Mouse (Mus musculus) stomach, embryonic 15.5 days (tissue): ENCODE data around the gene P2rx4. TPM values are rescaled to one million over a fixed set of nuclear protein-coding genes. Genes with fewer than 3 reads are reported as not detected.

Experiments
- ATAC-seq: fragments of 200-750 bp; cut with Nextera tagmentation; 2 replicates; pipeline ENCODE4 v1.8.0; 2017; ENCODE audit warnings: low read depth, moderate number of reproducible peaks, moderate TSS enrichment; ENCODE audit not compliant: insufficient read depth, low FRiP score
- H3K27ac ChIP-seq: fragments of 300-500 bp; sonication (generic); 2 replicates; pipeline ENCODE4 v1.5.1; 2015; ENCODE audit warnings: mild to moderate bottlenecking, inconsistent platforms
- H3K27me3 ChIP-seq: fragments of 300-500 bp; sonication (generic); replicated peaks from 2 replicates; pipeline ENCODE4 v1.6.1; 2015; ENCODE audit warnings: inconsistent platforms
- H3K36me3 ChIP-seq: fragments of 300-500 bp; sonication (generic); 2 replicates; pipeline ENCODE4 v1.6.1; 2015; ENCODE audit warnings: inconsistent platforms
- H3K4me1 ChIP-seq: fragments of 300-500 bp; sonication (generic); 2 replicates; pipeline ENCODE4 v1.6.1; 2015; ENCODE audit warnings: inconsistent platforms
- H3K4me2 ChIP-seq: fragments of 300-500 bp; sonication (generic); 2 replicates; pipeline ENCODE4 v1.6.1; 2015; ENCODE audit warnings: mild to moderate bottlenecking, inconsistent platforms
- H3K4me3 ChIP-seq: fragments of 300-500 bp; sonication (generic); replicated peaks from 2 replicates; pipeline ENCODE4 v1.5.1; 2015; ENCODE audit warnings: inconsistent platforms
- H3K9ac ChIP-seq: fragments of 300-500 bp; sonication (generic); 2 replicates; pipeline ENCODE4 v1.6.1; 2015; ENCODE audit warnings: inconsistent platforms
- H3K9me3 ChIP-seq: fragments of 300-500 bp; sonication (generic); 2 replicates; pipeline ENCODE4 v1.6.1; 2016; ENCODE audit warnings: inconsistent platforms
- WGBS: fragments of 180-500 bp; shearing (Covaris S2); methylation state at CpG from one replicate; pipeline ENCODE4 v1.1.7; 2015; 5-methylcytosine and 5-hydroxymethylcytosine counted together
- polyA plus RNA-seq: library from polyadenylated mRNA; unstranded; fragments of >200 nt; fragmentation: Nextera tagmentation; extraction: Ambion mirVana; gene quantifications from 2 replicates; pipeline ENCODE4 v1.2.1, GENCODE M21; 2015

The P2rx4 gene
- polyA plus RNA-seq, 1 experiment from 2014 or later = 26.9 TPM

GRCm38 (mm10) chr5:122731991-122732673, 24.8 kb downstream of the P2rx4 start:
- peak overlapping the region; percentile 22; the same call in 1 of the 2 replicates for H3K4me2 ChIP-seq
- H3K9me3 ChIP-seq = no peaks in the 10 kb centered on the region
- WGBS = 17% methylated on average over 15 of the region's 15 CpGs
- no peak overlapping the region for H3K9ac ChIP-seq
- ATAC-seq = peak; percentile 24; the same call in 1 of the 2 replicates
- peaks cover 17% of the 10 kb centered on the region for H3K4me1 ChIP-seq
- peak overlapping the region; percentile 78 for H3K27ac ChIP-seq
- no peaks in the 10 kb centered on the region for H3K36me3 ChIP-seq
- no peaks in the 10 kb centered on the region for H3K27me3 ChIP-seq
- H3K4me3 ChIP-seq = no peak overlapping the region

GRCm38 (mm10) chr5:122733881-122734280, 26.5 kb downstream of the P2rx4 start:
- no peaks in the 10 kb centered on the region for H3K9me3 ChIP-seq
- H3K27ac ChIP-seq = no peak overlapping the region
- ATAC-seq = no peak
- no peaks in the 10 kb centered on the region for H3K27me3 ChIP-seq
- 57% methylated on average over 17 of the region's 17 CpGs for WGBS
- no peaks in the 10 kb centered on the region for H3K36me3 ChIP-seq
- no peak overlapping the region for H3K4me3 ChIP-seq
- H3K4me2 ChIP-seq = no peak overlapping the region
- no peak overlapping the region; the same call in 1 of the 2 replicates for H3K9ac ChIP-seq
- H3K4me1 ChIP-seq = peaks cover 17% of the 10 kb centered on the region

- H3K9me3 ChIP-seq = no peaks in the 10 kb centered on the region
- H3K9ac ChIP-seq = no peak overlapping the region
- ATAC-seq = no peak
- H3K36me3 ChIP-seq = no peaks in the 10 kb centered on the region
- H3K4me2 ChIP-seq = no peak overlapping the region
- no peak overlapping the region for H3K27ac ChIP-seq
- 85% methylated on average over 7 of the region's 7 CpGs for WGBS
- H3K4me1 ChIP-seq = peaks cover 17% of the 10 kb centered on the region
- no peaks in the 10 kb centered on the region for H3K27me3 ChIP-seq
- H3K4me3 ChIP-seq = no peak overlapping the region
These were observed 28.5 kb downstream of the P2rx4 start for GRCm38 (mm10) chr5:122735853-122736252.

- Histone ChIP-seq H3K9me3 (no peaks in the 10 kb centered on the region), H3K4me1 (peaks cover 12% of the 10 kb centered on the region; the same call in 1 of the 2 replicates), H3K27ac (no peak overlapping the region), H3K36me3 (no peaks in the 10 kb centered on the region), H3K27me3 (no peaks in the 10 kb centered on the region), H3K9ac (no peak overlapping the region), H3K4me2 (no peak overlapping the region), H3K4me3 (no peak overlapping the region)
- ATAC-seq = no peak
- WGBS = 87% methylated on average over 15 of the region's 15 CpGs
These were observed 29.4 kb downstream of the P2rx4 start for GRCm38 (mm10) chr5:122736761-122737160.

GRCm38 (mm10) chr5:122743880-122744422, 36.6 kb downstream of the P2rx4 start:
- ATAC-seq = no peak
- no peaks in the 10 kb centered on the region for H3K4me1 ChIP-seq
- H3K4me2 ChIP-seq = no peak overlapping the region
- 79% methylated on average over 13 of the region's 13 CpGs for WGBS
- H3K27me3 ChIP-seq = no peaks in the 10 kb centered on the region
- H3K36me3 ChIP-seq = peaks cover 13% of the 10 kb centered on the region; the same call in 1 of the 2 replicates
- H3K27ac ChIP-seq = no peak overlapping the region
- no peak overlapping the region for H3K4me3 ChIP-seq
- no peaks in the 10 kb centered on the region for H3K9me3 ChIP-seq
- no peak overlapping the region for H3K9ac ChIP-seq

GRCm38 (mm10) chr5:122747950-122748349, 40.6 kb downstream of the P2rx4 start:
- ATAC-seq = no peak
- Histone ChIP-seq H3K9ac (no peak overlapping the region), H3K4me1 (no peaks in the 10 kb centered on the region)

GRCm38 (mm10) chr5:122754477-122754876, 47.1 kb downstream of the P2rx4 start:
- H3K4me3 ChIP-seq = no peak overlapping the region
- H3K27me3 ChIP-seq = no peaks in the 10 kb centered on the region
- H3K9ac ChIP-seq = no peak overlapping the region
- WGBS = 78% methylated on average over 16 of the region's 16 CpGs
- no peaks in the 10 kb centered on the region for H3K9me3 ChIP-seq
- H3K4me1 ChIP-seq = no peaks in the 10 kb centered on the region
- peaks cover 7% of the 10 kb centered on the region; the same call in 1 of the 2 replicates for H3K36me3 ChIP-seq
- no peak for ATAC-seq
- H3K4me2 ChIP-seq = no peak overlapping the region
- no peak overlapping the region for H3K27ac ChIP-seq

More at GRCm38 (mm10) chr5:122747950-122748349, 40.6 kb downstream of the P2rx4 start:
- no peak overlapping the region for H3K4me3 ChIP-seq
- H3K27ac ChIP-seq = no peak overlapping the region
- H3K27me3 ChIP-seq = no peaks in the 10 kb centered on the region
- no peaks in the 10 kb centered on the region for H3K9me3 ChIP-seq
- WGBS = 71% methylated on average over 7 of the region's 7 CpGs
- H3K36me3 ChIP-seq = peaks cover 9% of the 10 kb centered on the region; the same call in 1 of the 2 replicates
- H3K4me2 ChIP-seq = no peak overlapping the region

GRCm38 (mm10) chr5:122755620-122756019, 48.3 kb downstream of the P2rx4 start:
- ATAC-seq = no peak
- no peaks in the 10 kb centered on the region for H3K9me3 ChIP-seq
- no peaks in the 10 kb centered on the region for H3K27me3 ChIP-seq
- H3K9ac ChIP-seq = no peak overlapping the region
- H3K36me3 ChIP-seq = peaks cover 7% of the 10 kb centered on the region; the same call in 1 of the 2 replicates
- 96% methylated on average over 4 of the region's 4 CpGs for WGBS
- H3K4me3 ChIP-seq = no peak overlapping the region
- H3K27ac ChIP-seq = no peak overlapping the region
- H3K4me1 ChIP-seq = no peaks in the 10 kb centered on the region
- H3K4me2 ChIP-seq = no peak overlapping the region

- no peak for ATAC-seq
- no peak overlapping the region for H3K4me3 ChIP-seq
- WGBS = 72% methylated on average over 6 of the region's 6 CpGs
- no peak overlapping the region for H3K4me2 ChIP-seq
- no peaks in the 10 kb centered on the region for H3K9me3 ChIP-seq
- H3K36me3 ChIP-seq = peaks cover 7% of the 10 kb centered on the region; the same call in 1 of the 2 replicates
- no peaks in the 10 kb centered on the region for H3K27me3 ChIP-seq
- no peak overlapping the region for H3K27ac ChIP-seq
- no peak overlapping the region for H3K9ac ChIP-seq
- H3K4me1 ChIP-seq = no peaks in the 10 kb centered on the region
These were observed 48.8 kb downstream of the P2rx4 start for GRCm38 (mm10) chr5:122756144-122756543.

- 85% methylated on average over 7 of the region's 7 CpGs for WGBS
- no peaks in the 10 kb centered on the region for H3K4me1 ChIP-seq
- no peaks in the 10 kb centered on the region for H3K27me3 ChIP-seq
- H3K36me3 ChIP-seq = peaks cover 7% of the 10 kb centered on the region; the same call in 1 of the 2 replicates
- H3K9me3 ChIP-seq = no peaks in the 10 kb centered on the region
- ATAC-seq = no peak
- H3K9ac ChIP-seq = no peak overlapping the region
- no peak overlapping the region for H3K4me3 ChIP-seq
- H3K4me2 ChIP-seq = no peak overlapping the region
- H3K27ac ChIP-seq = no peak overlapping the region
These were observed 49.3 kb downstream of the P2rx4 start for GRCm38 (mm10) chr5:122756680-122757079.

GRCm38 (mm10) chr5:122763271-122764031, 56.1 kb downstream of the P2rx4 start:
- H3K9ac ChIP-seq = no peak overlapping the region
- H3K4me1 ChIP-seq = peaks cover 15% of the 10 kb centered on the region
- ATAC-seq = no peak
- H3K9me3 ChIP-seq = no peaks in the 10 kb centered on the region
- no peaks in the 10 kb centered on the region for H3K27me3 ChIP-seq
- H3K4me2 ChIP-seq = no peak overlapping the region
- H3K36me3 ChIP-seq = 0 out of 2 replicates have a peak, but pooled peaks cover 3% of the 10 kb centered on the region
- no peak overlapping the region for H3K27ac ChIP-seq
- H3K4me3 ChIP-seq = no peak overlapping the region
- 69% methylated on average over 29 of the region's 29 CpGs for WGBS

GRCm38 (mm10) chr5:122764032-122764464, 56.7 kb downstream of the P2rx4 start:
- 0 out of 2 replicates have a peak, but pooled peaks cover 3% of the 10 kb centered on the region for H3K36me3 ChIP-seq
- H3K27ac ChIP-seq = no peak overlapping the region
- ATAC-seq = no peak
- no peak overlapping the region for H3K9ac ChIP-seq
- no peaks in the 10 kb centered on the region for H3K27me3 ChIP-seq
- peaks cover 15% of the 10 kb centered on the region for H3K4me1 ChIP-seq
- no peak overlapping the region for H3K4me3 ChIP-seq
- no peaks in the 10 kb centered on the region for H3K9me3 ChIP-seq
- H3K4me2 ChIP-seq = no peak overlapping the region
- WGBS = 61% methylated on average over 10 of the region's 10 CpGs
